Mouse (Mus musculus): ENCODE results near the gene AA467197. TPM values are rescaled to one million over a fixed set of nuclear protein-coding genes. Genes with fewer than 3 reads are reported as not detected.

The AA467197 gene
- polyA plus RNA-seq (2014; fragmentation: Illumina TruSeq; extraction: RNeasy Lipid Tissue Mini Kit (QIAGEN cat#74804); ENCODE audit: low read depth, low replicate concordance), result 0.93 TPM

GRCm38 (mm10) chr2:122636686-122637085, at the start of gene AA467197:
TSS of gene AA467197 (plus strand) at chr2:122636986.

GRCm38 (mm10) chr2:122610746-122611653, 25.8 kb upstream of the AA467197 start, which contains the start of gene Gatm:
TSS of gene Gatm (minus strand) at chr2:122611303.

Other genes starting within 250 kb of the AA467197 start
- not detected for gene Slc28a2, start 210.5 kb upstream of the AA467197 start, polyA plus RNA-seq (2014; fragmentation: Illumina TruSeq; extraction: RNeasy Lipid Tissue Mini Kit (QIAGEN cat#74804); ENCODE audit: low read depth, low replicate concordance)
- not detected for gene Gm14085, start 152.0 kb upstream of the AA467197 start, polyA plus RNA-seq (2014; fragmentation: Illumina TruSeq; extraction: RNeasy Lipid Tissue Mini Kit (QIAGEN cat#74804); ENCODE audit: low read depth, low replicate concordance)
- gene Gatm, start 25.7 kb upstream of the AA467197 start, polyA plus RNA-seq (2014; fragmentation: Illumina TruSeq; extraction: RNeasy Lipid Tissue Mini Kit (QIAGEN cat#74804); ENCODE audit: low read depth, low replicate concordance), result 2,427 TPM
- 56.2 TPM for gene Slc30a4, start 65.7 kb downstream of the AA467197 start, polyA plus RNA-seq (2014; fragmentation: Illumina TruSeq; extraction: RNeasy Lipid Tissue Mini Kit (QIAGEN cat#74804); ENCODE audit: low read depth, low replicate concordance)
- gene Bloc1s6, start 101.5 kb downstream of the AA467197 start, polyA plus RNA-seq (2014; fragmentation: Illumina TruSeq; extraction: RNeasy Lipid Tissue Mini Kit (QIAGEN cat#74804); ENCODE audit: low read depth, low replicate concordance), result 61.6 TPM
- 154 TPM for gene Sqor, start 128.3 kb downstream of the AA467197 start, polyA plus RNA-seq (2014; fragmentation: Illumina TruSeq; extraction: RNeasy Lipid Tissue Mini Kit (QIAGEN cat#74804); ENCODE audit: low read depth, low replicate concordance)